Mouse (Mus musculus) CH12.LX (cell line): ENCODE data around the gene Cobll1. TPM values are rescaled to one million over a fixed set of nuclear protein-coding genes. Genes with fewer than 3 reads are reported as not detected.

ENCODE experiments used
- DNase-seq: peaks from one replicate; pipeline ENCODE4 v3.0.0-alpha.2; 2013; ENCODE audit errors: extremely low read depth
- H3K27ac ChIP-seq: 2 replicates; pipeline ENCODE4 v1.5.1; 2012; ENCODE audit warnings: low read depth, mild to moderate bottlenecking, control low read depth, moderate library complexity; ENCODE audit not compliant: insufficient read depth
- H3K27me3 ChIP-seq: replicated peaks from 2 replicates; pipeline ENCODE3; 2012; ENCODE audit warnings: inconsistent platforms
- H3K36me3 ChIP-seq, 2 experiments: replicated peaks in 1 of 2; 2 replicates each; pipeline versions ENCODE3 to v1.6.1; 2012; ENCODE audit warnings: inconsistent platforms in 1 of 2, low read length in 1 of 2, mild to moderate bottlenecking in 1 of 2, mixed read lengths in 1 of 2, moderate library complexity in 1 of 2; ENCODE audit not compliant: control insufficient read depth in 1 of 2, insufficient read depth in 1 of 2
- H3K4me1 ChIP-seq, 2 experiments: 2 replicates each; pipeline ENCODE4 v1.6.1; 2012; ENCODE audit warnings: inconsistent platforms in 1 of 2, moderate library complexity in 1 of 2; ENCODE audit not compliant: insufficient read depth in 2 of 2, control insufficient read depth in 1 of 2
- H3K4me2 ChIP-seq: 2 replicates; pipeline ENCODE4 v1.6.1; 2012; ENCODE audit warnings: low read depth, mild to moderate bottlenecking, control low read depth; ENCODE audit not compliant: poor library complexity, insufficient read depth, severe bottlenecking
- H3K4me3 ChIP-seq, 3 experiments: fragments of 150-350 bp in 1 of 3; sonication (generic) in 1 of 3; replicated peaks in 1 of 3; 2 replicates each; pipeline versions ENCODE3 to v1.5.1; 2011 to 2012; ENCODE audit warnings: low read depth in 2 of 3, low read length in 2 of 3, mild to moderate bottlenecking in 2 of 3, moderate library complexity in 2 of 3, control low read depth in 1 of 3, improper control_type of control experiment in 1 of 3, inconsistent platforms in 1 of 3, mixed read lengths in 1 of 3; ENCODE audit not compliant: poor library complexity in 1 of 3
- H3K79me2 ChIP-seq: replicated peaks from 2 replicates; pipeline ENCODE4 v1.6.1; 2012; ENCODE audit warnings: mild to moderate bottlenecking, moderate library complexity; ENCODE audit not compliant: control insufficient read depth, poor library complexity, insufficient read depth, severe bottlenecking; ENCODE audit errors: extremely low read depth
- H3K9ac ChIP-seq: 2 replicates; pipeline ENCODE4 v1.6.1; 2012; ENCODE audit warnings: low read depth, mild to moderate bottlenecking, control low read depth, moderate library complexity; ENCODE audit not compliant: insufficient read depth
- H3K9me3 ChIP-seq: replicated peaks from 2 replicates; pipeline ENCODE3; 2012; ENCODE audit warnings: low read length, inconsistent platforms, mixed read lengths
- BHLHE40 ChIP-seq: IDR thresholded peaks from 2 replicates; pipeline ENCODE4 v1.6.1; 2011; ENCODE audit warnings: mild to moderate bottlenecking, low read depth, low read length, improper control_type of control experiment
- E2F4 ChIP-seq: IDR thresholded peaks from 2 replicates; pipeline ENCODE4 v1.6.1; 2011; ENCODE audit warnings: low read depth, low read length, improper control_type of control experiment; ENCODE audit not compliant: insufficient replicate concordance
- ETS1 ChIP-seq: conservative IDR thresholded peaks from 2 replicates; pipeline ENCODE4 v1.6.1; 2012; ENCODE audit warnings: low read depth, mild to moderate bottlenecking, inconsistent platforms, low read length, improper control_type of control experiment, moderate library complexity
- HCFC1 ChIP-seq: IDR thresholded peaks from 2 replicates; pipeline ENCODE4 v1.6.1; 2012; ENCODE audit warnings: low read depth, mild to moderate bottlenecking, inconsistent platforms, low read length, improper control_type of control experiment
- JUN ChIP-seq: IDR thresholded peaks from 2 replicates; pipeline ENCODE4 v1.6.1; 2011; ENCODE audit warnings: low read depth, mild to moderate bottlenecking, low read length, improper control_type of control experiment, moderate library complexity; ENCODE audit not compliant: insufficient read depth
- JUND ChIP-seq: conservative IDR thresholded peaks from 2 replicates; pipeline ENCODE4 v1.6.1; 2011; ENCODE audit warnings: low read depth, low read length, improper control_type of control experiment
- KAT2A ChIP-seq: IDR thresholded peaks from 2 replicates; pipeline ENCODE4 v1.6.1; 2012; ENCODE audit warnings: low read length, improper control_type of control experiment, inconsistent platforms; ENCODE audit not compliant: insufficient replicate concordance
- MEF2A ChIP-seq: IDR thresholded peaks from 2 replicates; pipeline ENCODE4 v1.6.1; 2014; ENCODE audit warnings: low read depth, mild to moderate bottlenecking, inconsistent platforms, low read length, improper control_type of control experiment, borderline replicate concordance
- NELFE ChIP-seq: IDR thresholded peaks from 2 replicates; pipeline ENCODE4 v1.6.1; 2011; ENCODE audit warnings: low read depth, low read length, improper control_type of control experiment
- POLR2AphosphoS2 ChIP-seq: IDR thresholded peaks from 2 replicates; pipeline ENCODE4 v1.6.1; 2011; ENCODE audit warnings: low read depth, low read length, improper control_type of control experiment
- RAD21 ChIP-seq: IDR thresholded peaks from 2 replicates; pipeline ENCODE4 v1.6.1; 2011; ENCODE audit warnings: low read depth, mild to moderate bottlenecking, low read length, improper control_type of control experiment, moderate library complexity
- TCF12 ChIP-seq: IDR thresholded peaks from 2 replicates; pipeline ENCODE4 v1.6.1; 2014; ENCODE audit warnings: low read depth, mild to moderate bottlenecking, inconsistent platforms, low read length, improper control_type of control experiment
- USF1 ChIP-seq: IDR thresholded peaks from 2 replicates; pipeline ENCODE4 v1.6.1; 2014; ENCODE audit warnings: low read depth, mild to moderate bottlenecking, inconsistent platforms, low read length, improper control_type of control experiment
- USF2 ChIP-seq: conservative IDR thresholded peaks from 2 replicates; pipeline ENCODE4 v1.6.1; 2011; ENCODE audit warnings: low read depth, low read length, improper control_type of control experiment
- ZNF384 ChIP-seq: IDR thresholded peaks from 2 replicates; pipeline ENCODE4 v1.6.1; 2012; ENCODE audit warnings: low read depth, low read length, improper control_type of control experiment, inconsistent platforms
- dilution Hi-C: fragments of 300-500 bp; cut with MboI; formaldehyde crosslinking; loops from 2 replicates; pipeline ENCODE4 v1.14.3; 2020; ENCODE audit warnings: low sequenced_read_pairs; ENCODE audit not compliant: extremely low pct_unique_long_range_greater_than_20kb, extremely low pct_ligation_motif_present
- in situ Hi-C: fragments of 300-500 bp; cut with MboI; formaldehyde crosslinking; loops from 3 replicates; pipeline ENCODE4 v1.14.3; 2019; ENCODE audit warnings: low sequenced_read_pairs, low pct_ligation_motif_present, low pct_unique_long_range_greater_than_20kb, mixed read lengths
- polyA plus RNA-seq: library from polyadenylated mRNA; unstranded; fragments of >175 nt; gene quantifications from 2 replicates; pipeline ENCODE4 v1.2.1, GENCODE M21; 2012; ENCODE audit warnings: low read depth; ENCODE audit not compliant: insufficient read length
- total RNA-seq, 2 experiments: library from RNA; depleted of rRNA; stranded (reverse); fragments of 300-350 nt in 1 of 2; fragments of >200 nt in 1 of 2; gene quantifications; 2 replicates each; pipeline ENCODE4 v1.2.3; 2012 to 2014

Cobll1 gene
- total and polyA plus RNA-seq, 3 experiments, result 0.67 to 1.9 (median 1.5) TPM

DNA sequence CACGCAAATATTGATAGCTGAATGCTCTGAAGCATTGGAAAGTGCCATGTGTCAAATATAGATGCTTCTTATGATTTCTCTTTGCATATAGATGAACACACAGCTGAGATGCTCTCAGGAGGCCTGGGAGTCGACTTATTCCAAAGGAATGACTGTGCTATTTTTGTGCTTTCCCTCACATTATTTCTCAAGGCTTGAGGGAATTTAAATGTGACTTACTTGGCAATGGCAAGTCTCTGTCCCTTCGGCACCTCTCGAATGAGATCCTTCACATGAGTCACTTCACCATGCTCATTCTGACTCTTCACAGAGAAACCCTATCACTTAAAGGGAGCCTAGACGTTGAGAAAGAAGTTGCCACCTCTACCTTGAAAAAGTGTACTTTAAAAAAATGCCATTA is 163.4 kb downstream of the Cobll1 start:
- Histone ChIP-seq H3K27ac (no peak overlapping the region), H3K4me3 (no peak overlapping the region), H3K79me2 (no peaks in the 10 kb centered on the region), H3K9ac (no peak overlapping the region), H3K36me3 (no peaks in the 10 kb centered on the region), H3K4me2 (no peak overlapping the region), H3K4me1 (peaks cover 2 to 3% of the 10 kb centered on the region in 2 experiments; a peak in 1 of 4 replicates), H3K9me3 (no peaks in the 10 kb centered on the region), H3K27me3 (no peaks in the 10 kb centered on the region)
- in situ Hi-C loops (no loop called here), dilution Hi-C loops (no loop called here)
- no peak for TF ChIP-seq ZNF384
- no peak for TF ChIP-seq HCFC1
- no peak for TF ChIP-seq USF1
- no peak for TF ChIP-seq POLR2AphosphoS2
- TF ChIP-seq TCF12, result no peak
- TF ChIP-seq BHLHE40, result no peak
- TF ChIP-seq MEF2A, result no peak
- TF ChIP-seq JUN, result no peak
- no peak for TF ChIP-seq USF2
- no peak for TF ChIP-seq KAT2A
- TF ChIP-seq JUND, result no peak
- DNase-seq, result no peak

DNA sequence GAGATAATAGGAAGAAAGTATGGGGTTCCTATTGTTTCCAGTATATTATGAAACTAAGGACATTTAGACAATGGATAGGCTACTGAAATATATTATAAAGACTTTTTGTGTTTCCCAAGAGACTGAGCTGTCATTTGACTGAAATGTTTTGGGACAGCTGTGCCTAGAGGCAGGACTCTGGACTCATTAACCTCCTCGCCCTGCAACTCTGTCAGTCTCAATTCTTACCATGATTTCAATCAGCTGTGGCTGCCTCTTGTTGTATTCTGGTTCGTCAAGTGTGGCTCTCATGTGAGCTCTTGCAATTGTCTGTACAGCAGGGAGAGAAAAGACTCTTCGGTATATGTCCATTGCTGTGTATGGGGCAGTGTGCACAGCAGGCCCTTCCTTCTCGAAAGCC is 163.8 kb downstream of the Cobll1 start:
- H3K79me2 ChIP-seq, result no peaks in the 10 kb centered on the region
- TF ChIP-seq POLR2AphosphoS2 (no peak), RAD21 (no peak), ETS1 (no peak)
- TF ChIP-seq, all 38 proteins: peak for 0
- H3K4me2 ChIP-seq, result no peak overlapping the region
- H3K4me1 ChIP-seq, result peaks cover 2 to 3% of the 10 kb centered on the region in 2 experiments; a peak in 1 of 4 replicates
- no peaks in the 10 kb centered on the region for H3K9me3 ChIP-seq
- no peaks in the 10 kb centered on the region for H3K27me3 ChIP-seq
- no peaks in the 10 kb centered on the region for H3K36me3 ChIP-seq
- in situ Hi-C loops (no loop called here), dilution Hi-C loops (no loop called here)
- H3K4me3 ChIP-seq, result no peak overlapping the region
- DNase-seq, result no peak
- H3K27ac ChIP-seq, result no peak overlapping the region
- no peak overlapping the region for H3K9ac ChIP-seq

DNA sequence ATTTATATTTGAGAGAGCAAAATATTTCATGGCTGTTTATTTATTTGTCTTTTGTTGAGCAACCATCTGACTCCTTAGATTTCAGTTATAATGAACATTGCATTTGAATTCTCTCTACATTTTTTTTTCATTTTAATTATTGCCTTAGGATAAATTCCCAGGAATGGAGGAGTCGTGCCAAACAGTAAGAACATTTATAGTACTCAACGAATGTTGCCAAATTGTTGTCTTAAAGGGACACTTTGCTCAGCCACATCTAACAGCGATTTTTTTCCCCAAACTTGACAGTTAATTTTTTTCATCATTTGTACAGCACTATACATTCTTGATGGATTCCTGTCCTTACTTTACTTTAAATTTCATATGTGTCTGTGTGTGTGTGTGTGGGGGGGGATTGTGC is 167.0 kb downstream of the Cobll1 start:
- DNase-seq, result no peak
- no peaks in the 10 kb centered on the region for H3K9me3 ChIP-seq
- TF ChIP-seq NELFE (no peak), E2F4 (no peak)
- dilution Hi-C loops (no loop called here), in situ Hi-C loops (no loop called here)
- H3K36me3 ChIP-seq, result no peaks in the 10 kb centered on the region
- no peaks in the 10 kb centered on the region for H3K27me3 ChIP-seq
- H3K79me2 ChIP-seq, result no peaks in the 10 kb centered on the region
- no peak overlapping the region for H3K9ac ChIP-seq
- H3K4me2 ChIP-seq, result no peak overlapping the region
- no peak overlapping the region for H3K4me3 ChIP-seq
- no peak overlapping the region for H3K27ac ChIP-seq
- 0 out of 4 replicates have a peak, but pooled peaks cover 0 to 2% of the 10 kb centered on the region in 2 experiments for H3K4me1 ChIP-seq
